Mouse (Mus musculus) cerebellum, adult 2 months (tissue): ENCODE results near the gene Gxylt2. TPM values are rescaled to one million over a fixed set of nuclear protein-coding genes. Genes with fewer than 3 reads are reported as not detected.
A peak's percentile ranks its signal among the peaks of the same experiment; 100 is the strongest.

ENCODE experiments used
- DNase-seq, 2 experiments: peaks; one replicate each; pipeline ENCODE4 v3.0.0; 2021
- H3K27ac ChIP-seq: fragments of 200-500 bp; 2 replicates; pipeline ENCODE4 v1.5.1; 2012; ENCODE audit warnings: low read length, control low read depth, inconsistent platforms; ENCODE audit not compliant: insufficient read depth
- H3K27me3 ChIP-seq: fragments of 200-500 bp; 2 replicates; pipeline ENCODE4 v1.6.1; 2012; ENCODE audit warnings: inconsistent platforms, mild to moderate bottlenecking, low read length, moderate library complexity; ENCODE audit not compliant: control insufficient read depth, insufficient read depth
- H3K4me1 ChIP-seq: fragments of 200-500 bp; 2 replicates; pipeline ENCODE4 v1.6.1; 2011; ENCODE audit warnings: low read length; ENCODE audit not compliant: control insufficient read depth, insufficient read depth
- H3K4me3 ChIP-seq: fragments of 200-500 bp; replicated peaks from 2 replicates; pipeline ENCODE3; 2011; ENCODE audit warnings: mild to moderate bottlenecking, low read depth, low read length, control low read depth; ENCODE audit not compliant: insufficient read depth
- CTCF ChIP-seq: fragments of 200-500 bp; IDR thresholded peaks from 2 replicates; pipeline ENCODE4 v1.5.1; 2011; ENCODE audit warnings: low read depth, mild to moderate bottlenecking, control low read depth, low read length, moderate library complexity, borderline replicate concordance; ENCODE audit not compliant: insufficient read depth
- POLR2A ChIP-seq: fragments of 200-500 bp; IDR thresholded peaks from 2 replicates; pipeline ENCODE4 v1.6.1; 2011; ENCODE audit warnings: low read length, control low read depth, borderline replicate concordance; ENCODE audit not compliant: insufficient read depth
- WGBS: fragments of 180-500 bp; shearing (Covaris S2); methylation state at CpG from one replicate; pipeline ENCODE4 v1.1.7; 2018; 5-methylcytosine and 5-hydroxymethylcytosine counted together
- polyA plus RNA-seq: library from polyadenylated mRNA; depleted of rRNA; stranded (reverse); fragments of >200 nt; gene quantifications from 2 replicates; pipeline ENCODE4 v1.2.3, GENCODE M21; 2012

Gene Gxylt2
- polyA plus RNA-seq, 1 experiment, result 0.31 TPM

DNA sequence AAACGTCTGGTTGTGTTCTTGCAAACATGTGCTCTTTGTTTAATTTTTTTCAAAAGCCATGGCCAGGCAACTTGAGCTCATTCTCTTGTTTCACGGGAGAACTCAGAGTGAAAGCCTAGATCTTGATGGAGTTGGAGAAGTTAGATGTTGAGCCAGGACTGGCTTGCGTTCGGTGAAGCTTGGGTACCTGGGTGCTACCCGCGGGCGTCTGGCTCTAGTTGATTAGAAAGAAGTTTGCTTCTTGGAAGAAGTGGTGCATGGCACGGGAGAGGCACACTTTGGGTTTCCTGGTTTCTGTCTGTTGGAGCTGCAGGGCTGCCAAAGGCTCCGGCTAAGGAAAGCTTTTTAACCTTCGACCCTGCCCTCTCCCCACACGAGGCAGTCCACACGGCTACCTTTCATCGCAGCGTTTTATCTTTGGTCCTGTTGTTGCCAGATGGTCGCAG lies 855 bp downstream of the Gxylt2 start:
- WGBS, result 4% methylated on average over 15 of the region's 15 CpGs
- H3K4me1 ChIP-seq, result no peaks in the 10 kb centered on the region
- no peak overlapping the region for H3K27ac ChIP-seq
- no peak for DNase-seq
- no peak for TF ChIP-seq POLR2A
- no peak for TF ChIP-seq CTCF
- no peaks in the 10 kb centered on the region; the same call in 1 of the 2 replicates for H3K27me3 ChIP-seq
- no peak overlapping the region for H3K4me3 ChIP-seq

DNA sequence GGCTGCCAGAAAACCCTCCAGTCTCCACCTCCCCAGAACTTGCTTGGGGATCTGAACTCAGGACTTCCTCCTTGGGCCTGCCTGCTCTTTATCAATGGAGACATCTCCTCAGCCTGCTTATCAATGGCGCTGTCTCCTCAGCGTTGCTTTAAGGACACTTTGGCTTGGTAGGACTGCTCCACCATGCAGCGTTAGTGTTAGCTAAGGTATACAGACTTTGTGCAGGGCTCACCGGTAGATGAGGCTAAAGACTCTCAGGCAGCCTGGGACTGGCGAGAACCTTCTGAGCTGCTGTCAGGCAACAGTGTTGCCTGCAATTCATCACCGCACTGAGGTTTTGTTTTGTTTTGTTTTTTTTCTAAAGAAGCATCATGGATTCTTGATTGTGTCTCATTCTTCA lies 2.3 kb downstream of the Gxylt2 start:
- 87% methylated on average over 6 of the region's 6 CpGs for WGBS
- no peak for TF ChIP-seq CTCF
- no peak for TF ChIP-seq POLR2A
- DNase-seq, result no peak
- H3K27me3 ChIP-seq, result no peaks in the 10 kb centered on the region; the same call in 1 of the 2 replicates
- no peak overlapping the region for H3K27ac ChIP-seq
- H3K4me1 ChIP-seq, result no peaks in the 10 kb centered on the region
- no peak overlapping the region for H3K4me3 ChIP-seq

DNA sequence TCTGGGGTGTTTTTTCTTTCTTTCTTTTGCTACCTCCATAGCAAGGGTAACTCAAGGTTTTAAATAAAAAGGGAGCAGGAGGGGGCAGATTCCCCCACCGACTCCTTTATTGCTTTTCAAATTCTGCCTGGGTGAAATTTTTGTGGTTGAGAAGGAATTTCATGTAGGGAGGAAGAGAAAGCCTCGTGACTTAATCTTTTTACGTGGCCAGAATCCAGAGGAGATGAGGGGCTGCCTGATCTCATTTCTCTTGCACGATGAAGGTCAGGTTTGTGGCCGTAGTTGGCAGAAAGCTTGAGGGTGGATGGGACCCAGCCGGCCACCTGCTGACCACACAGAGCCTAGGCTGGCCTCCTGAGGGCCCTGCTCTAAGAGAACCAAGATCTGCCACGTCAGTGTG lies 3.0 kb downstream of the Gxylt2 start:
- DNase-seq, result no peak
- Histone ChIP-seq H3K27me3 (no peaks in the 10 kb centered on the region; the same call in 1 of the 2 replicates), H3K4me1 (no peaks in the 10 kb centered on the region), H3K4me3 (no peak overlapping the region), H3K27ac (no peak overlapping the region)
- TF ChIP-seq POLR2A (no peak), CTCF (no peak)
- 41% methylated on average over 7 of the region's 7 CpGs for WGBS

DNA sequence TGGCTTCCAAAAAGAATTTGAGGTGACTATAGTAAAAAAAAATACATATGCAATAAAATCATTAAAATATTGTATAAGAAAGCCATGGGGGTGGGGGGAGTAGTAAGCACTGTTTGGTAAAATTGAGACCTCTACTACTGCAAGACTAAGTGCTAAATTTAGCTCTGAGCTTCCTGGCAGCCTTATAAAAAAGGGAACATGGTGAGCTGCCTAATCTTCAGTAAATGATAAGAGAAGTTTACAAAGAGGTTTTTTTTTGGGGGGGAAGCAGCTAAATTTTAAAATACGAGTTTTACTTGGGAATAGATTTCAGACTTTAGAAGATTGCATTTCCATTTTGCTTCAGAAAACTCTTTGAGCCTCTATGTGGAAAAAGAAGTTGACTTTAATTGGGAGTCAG lies 3.7 kb downstream of the Gxylt2 start:
- no peak for DNase-seq
- TF ChIP-seq POLR2A (no peak), CTCF (no peak)
- no peak overlapping the region for H3K27ac ChIP-seq
- H3K4me1 ChIP-seq, result no peaks in the 10 kb centered on the region
- WGBS, result 96% methylated on average over 1 of the region's 1 CpGs
- no peaks in the 10 kb centered on the region; the same call in 1 of the 2 replicates for H3K27me3 ChIP-seq
- H3K4me3 ChIP-seq, result no peak overlapping the region

DNA sequence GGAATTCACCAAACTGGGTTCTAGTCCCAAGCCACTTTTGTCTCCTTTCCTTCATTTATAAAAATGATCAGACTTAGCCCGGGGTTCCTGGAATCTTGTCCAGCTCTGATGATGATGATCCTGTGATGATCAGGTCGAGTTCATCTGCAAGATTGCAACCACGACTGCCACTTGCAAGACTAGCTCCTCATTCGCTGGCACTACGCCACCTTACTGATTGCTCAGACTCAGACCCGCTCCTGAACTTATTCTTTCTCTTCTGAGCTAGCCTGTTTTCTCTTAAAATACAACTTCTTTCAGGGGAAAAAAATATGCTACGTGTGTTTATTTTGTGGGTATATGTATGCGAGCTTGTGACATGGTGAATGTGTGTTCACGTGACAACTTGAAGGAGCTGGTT lies 4.5 kb downstream of the Gxylt2 start:
- 34% methylated on average over 9 of the region's 9 CpGs for WGBS
- Histone ChIP-seq H3K4me3 (no peak overlapping the region), H3K27me3 (no peaks in the 10 kb centered on the region; the same call in 1 of the 2 replicates), H3K4me1 (no peaks in the 10 kb centered on the region), H3K27ac (no peak overlapping the region)
- no peak for DNase-seq
- TF ChIP-seq CTCF (no peak), POLR2A (no peak)

DNA sequence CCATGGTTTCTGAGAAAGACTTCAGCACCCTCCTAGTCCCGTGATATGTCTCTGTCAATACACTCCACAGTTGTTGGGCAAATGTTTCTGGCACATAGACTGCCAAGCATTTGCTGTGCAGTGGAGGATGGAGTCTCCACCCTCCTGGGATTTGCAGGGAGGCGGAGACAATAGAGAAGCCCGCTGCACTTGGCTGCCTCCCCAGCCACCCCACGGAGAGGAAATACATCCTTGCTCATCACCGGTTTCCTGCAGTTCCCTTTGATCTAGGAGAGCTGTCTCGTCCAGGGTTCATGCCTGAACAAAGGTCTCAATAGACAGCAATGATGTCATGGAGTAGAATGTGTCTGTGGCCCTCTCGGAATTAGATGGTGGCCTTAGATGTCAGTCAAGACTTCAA lies 4.9 kb downstream of the Gxylt2 start:
- peak in 1 of 2 experiments; percentile 13 for DNase-seq
- no peak for TF ChIP-seq CTCF
- no peak for TF ChIP-seq POLR2A

DNA sequence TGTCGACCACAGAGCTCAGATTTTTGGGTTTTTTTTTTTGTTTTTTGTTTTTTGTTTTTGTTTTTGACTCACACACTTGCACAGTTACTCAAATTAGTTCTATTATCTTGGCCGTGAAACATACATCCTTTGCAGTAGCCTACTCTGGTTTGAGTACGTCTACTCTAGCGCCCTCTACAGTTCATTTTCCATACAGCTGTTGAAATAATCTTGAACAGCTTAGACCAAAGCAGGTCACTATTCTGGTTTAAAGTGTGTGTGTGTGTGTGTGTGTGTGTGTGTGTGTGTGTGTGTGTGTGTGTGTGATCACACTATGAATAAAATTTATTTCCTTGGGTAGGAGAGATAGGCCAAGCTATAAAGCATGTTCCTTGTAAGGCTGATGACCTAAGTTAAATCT lies 5.6 kb downstream of the Gxylt2 start:
- DNase-seq, result no peak
- 24% methylated on average over 4 of the region's 4 CpGs for WGBS
- TF ChIP-seq POLR2A, result no peak
- no peak for TF ChIP-seq CTCF

More for the DNA sequence above, 4.9 kb downstream of the Gxylt2 start:
- Histone ChIP-seq H3K27ac (no peak overlapping the region), H3K27me3 (no peaks in the 10 kb centered on the region; the same call in 1 of the 2 replicates), H3K4me3 (no peak overlapping the region), H3K4me1 (no peaks in the 10 kb centered on the region)
- WGBS, result 7% methylated on average over 7 of the region's 7 CpGs

DNA sequence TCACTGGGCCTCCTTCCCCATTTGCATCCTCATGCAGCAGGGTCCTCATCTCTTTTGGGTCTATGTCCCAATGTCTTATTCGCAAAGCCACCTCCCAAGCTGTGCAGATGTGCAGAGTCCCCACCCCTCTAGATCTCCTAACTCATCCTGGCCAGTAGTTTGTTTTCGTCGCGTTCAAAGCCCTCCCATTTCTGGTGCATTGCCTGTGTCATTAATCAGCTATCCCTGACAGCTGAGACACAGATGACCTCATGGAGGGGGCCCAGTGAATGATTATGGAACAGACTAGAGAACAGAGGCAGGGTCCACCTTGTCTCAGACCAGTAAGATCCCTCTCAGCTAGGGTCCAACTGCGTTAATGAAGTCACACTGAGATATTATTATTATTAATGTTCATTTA lies 6.3 kb downstream of the Gxylt2 start:
- Histone ChIP-seq H3K27ac (no peak overlapping the region), H3K4me1 (no peaks in the 10 kb centered on the region), H3K27me3 (no peaks in the 10 kb centered on the region; the same call in 1 of the 2 replicates), H3K4me3 (no peak overlapping the region)
- TF ChIP-seq CTCF (no peak), POLR2A (no peak)
- no peak for DNase-seq
- 94% methylated on average over 5 of the region's 5 CpGs for WGBS

More for the DNA sequence above, 5.6 kb downstream of the Gxylt2 start:
- H3K27me3 ChIP-seq, result no peaks in the 10 kb centered on the region; the same call in 1 of the 2 replicates
- no peak overlapping the region for H3K4me3 ChIP-seq
- H3K27ac ChIP-seq, result no peak overlapping the region
- H3K4me1 ChIP-seq, result no peaks in the 10 kb centered on the region

DNA sequence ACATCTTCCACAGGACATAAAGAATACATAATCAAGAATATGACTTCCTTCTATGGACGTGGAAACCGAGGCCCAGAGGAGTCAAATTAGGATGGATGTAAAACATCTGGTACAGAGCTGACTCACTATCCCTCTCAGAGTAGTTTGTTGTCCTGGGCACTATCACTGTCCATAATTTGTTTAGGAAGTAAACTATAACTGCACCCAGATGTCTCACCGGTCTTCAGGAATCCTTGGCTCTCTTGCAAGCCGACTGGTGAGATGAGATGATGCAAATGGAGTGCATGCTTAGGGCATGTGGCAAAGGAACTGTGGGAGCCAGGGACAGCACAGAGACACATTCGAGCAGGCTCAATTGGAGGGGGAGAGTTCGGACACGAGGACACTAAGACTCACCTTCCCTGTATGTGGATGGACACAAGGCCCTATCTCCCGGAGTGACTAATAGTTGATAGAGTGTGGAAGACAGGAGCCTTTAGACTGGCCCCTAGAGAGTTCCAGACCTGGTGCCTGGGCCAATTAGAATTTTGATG lies 10.8 kb downstream of the Gxylt2 start:
- Histone ChIP-seq H3K27ac (no peak overlapping the region), H3K4me1 (no peaks in the 10 kb centered on the region), H3K4me3 (no peak overlapping the region), H3K27me3 (no peaks in the 10 kb centered on the region)
- TF ChIP-seq POLR2A (no peak), CTCF (no peak)
- WGBS, result 75% methylated on average over 8 of the region's 8 CpGs
- DNase-seq, result no peak
